Comparison of ENCODE assay signal across 11 mouse cellular contexts in genomic region chr17:27561809-27562526, GRCm38 (mm10). TPM values are rescaled to one million over a fixed set of nuclear protein-coding genes. Genes with fewer than 3 reads are reported as not detected.
A peak's percentile ranks its signal among the peaks of the same experiment; 100 is the strongest.
DNase-seq lines count a peak whose midpoint lies in the region; ATAC-seq and TF ChIP-seq lines count a peak whose summit lies in the region.
"Had no signal": no experiment of that assay in that cellular context is flagged by ENCODE, and none has a peak within 500 bp of the region (broad histone marks: within the 10 kb centered on the region; RNA-seq: fewer than 3 reads in every experiment).

No protein-coding gene starts in this region.

- TF ChIP-seq CTCF in embryonic fibroblast, embryonic 13.5 days (IDR thresholded peaks at IDR 0.05; ENCODE audit: borderline replicate concordance, insufficient read depth, low read length), result no peak

- no peak for TF ChIP-seq POLR2A in embryonic fibroblast, embryonic 13.5 days (IDR thresholded peaks at IDR 0.05; ENCODE audit: low read depth, low read length)

- DNase-seq in heart, postnatal 4 days, result no peak
- peak; percentile 80 for DNase-seq in urinary bladder, postnatal 14 days (ENCODE audit: low spot score)
- no peak for DNase-seq in urinary bladder, adult 2 months (ENCODE audit: low spot score)
- peak; percentile 66 to 69 for DNase-seq in urinary bladder, postnatal 36 days (ENCODE audit: low spot score in 2 of 2)
- DNase-seq in spleen, postnatal 4 days (ENCODE audit: low spot score in 2 of 2), result no peak
- DNase-seq: thymus, adult 2 months had no signal

- peaks cover 60% of the 10 kb centered on the region for H3K4me1 ChIP-seq in heart, embryonic 13.5 days
- H3K4me1 ChIP-seq in embryonic fibroblast, embryonic 13.5 days (ENCODE audit: control insufficient read depth, insufficient read depth, low read length), result peaks cover 23% of the 10 kb centered on the region; the same call in 1 of the 2 replicates

- H3K9ac ChIP-seq in heart, embryonic 13.5 days, result peak overlapping the region; percentile 50

- H3K9me3 ChIP-seq in heart, embryonic 13.5 days, result no peaks in the 10 kb centered on the region

- peaks cover 26% of the 10 kb centered on the region for H3K36me3 ChIP-seq in heart, embryonic 13.5 days

- no peak overlapping the region for H3K4me2 ChIP-seq in heart, embryonic 13.5 days

- ATAC-seq in heart, embryonic 13.5 days (ENCODE audit: extremely low read depth, insufficient number of reproducible peaks, low FRiP score, low TSS enrichment), result no peak
- ATAC-seq in erythroblast, adult 5-6 weeks (replicated peaks; ENCODE audit: low FRiP score, poor library complexity, severe bottlenecking), result no peak
- ATAC-seq: activated CD4-positive, CD25-positive, alpha-beta regulatory T cell, adult 4 months had no signal

- 41% methylated on average over 10 of the region's 11 CpGs for WGBS in heart, embryonic 13.5 days

- H3K27ac ChIP-seq in heart, embryonic 13.5 days (replicated peaks), result 0 out of 2 replicates have a peak overlapping the region, but pooled peaks have one; percentile 0
- peak overlapping the region; percentile 88 for H3K27ac ChIP-seq in embryonic fibroblast, embryonic 13.5 days (ENCODE audit: insufficient read depth, low read length)

- no peaks in the 10 kb centered on the region for H3K27me3 ChIP-seq in heart, embryonic 13.5 days (replicated peaks)

- no peak overlapping the region for H3K4me3 ChIP-seq in heart, embryonic 13.5 days
- no peak overlapping the region for H3K4me3 ChIP-seq in embryonic fibroblast, embryonic 13.5 days (ENCODE audit: insufficient read depth, low read length)
- H3K4me3 ChIP-seq: erythroblast, embryonic 14.5 days had no signal

RNA-seq across cellular contexts. Expression of gene AI413582, which starts 3.6 kb away (rescaled TPM):
- 16.0 and 18.3 TPM in 2 replicates for polyA plus RNA-seq in heart, embryonic 13.5 days (2015; fragmentation: Nextera tagmentation; extraction: Ambion mirVana)
- 1 to 10 TPM; 8.7 to 8.8 TPM for total RNA-seq in heart, postnatal 4 days (2021)
- 34.8 and 48.7 TPM in 2 replicates for polyA plus RNA-seq in urinary bladder, adult 2 months (2012; rRNA removed)
- 15.6 and 30.9 TPM in 2 replicates for polyA plus RNA-seq in embryonic fibroblast, embryonic 13.5 days (2011; ENCODE audit: insufficient read length, low read depth, missing spikeins)
- 14.0 and 15.4 TPM in 2 replicates for total RNA-seq in erythroblast, adult 5-6 weeks (2015; ENCODE audit: low replicate concordance)
- total RNA-seq in erythroblast, adult 5-6 weeks (2017; ENCODE audit: low replicate concordance), result 4.5 and 5.9 TPM in 2 replicates

RNA-seq across cellular contexts. Expression of gene Hmga1, which starts 5.7 kb away (rescaled TPM):
- 153 and 160 TPM in 2 replicates for polyA plus RNA-seq in heart, embryonic 13.5 days (2015; fragmentation: Nextera tagmentation; extraction: Ambion mirVana)
- 10 to 100 TPM; 54.8 to 59.1 TPM for total RNA-seq in heart, postnatal 4 days (2021)
- 55.1 and 65.1 TPM in 2 replicates for polyA plus RNA-seq in urinary bladder, adult 2 months (2012; rRNA removed)
- 207 and 393 TPM in 2 replicates for polyA plus RNA-seq in embryonic fibroblast, embryonic 13.5 days (2011; ENCODE audit: insufficient read length, low read depth, missing spikeins)
- 63.4 and 75.7 TPM in 2 replicates for total RNA-seq in erythroblast, adult 5-6 weeks (2015; ENCODE audit: low replicate concordance)
- 14.4 and 29.6 TPM in 2 replicates for total RNA-seq in erythroblast, adult 5-6 weeks (2017; ENCODE audit: low replicate concordance)

RNA-seq across cellular contexts. Expression of gene Grm4, which starts 40.8 kb away (rescaled TPM):
- 0.03 and 0.08 TPM in 2 replicates for polyA plus RNA-seq in heart, embryonic 13.5 days (2015; fragmentation: Nextera tagmentation; extraction: Ambion mirVana)
- total RNA-seq in heart, postnatal 4 days (2021), result under 1 TPM in 1 of 2 experiments, not detected in 1; 0.07 TPM
- polyA plus RNA-seq in urinary bladder, adult 2 months (2012; rRNA removed), result 0.12 and 0.35 TPM in 2 replicates
- polyA plus RNA-seq in embryonic fibroblast, embryonic 13.5 days (2011; ENCODE audit: insufficient read length, low read depth, missing spikeins), result not detected in 2 replicates
- not detected in 2 replicates for total RNA-seq in erythroblast, adult 5-6 weeks (2015; ENCODE audit: low replicate concordance)
- not detected in 2 replicates for total RNA-seq in erythroblast, adult 5-6 weeks (2017; ENCODE audit: low replicate concordance)
- polyA plus RNA-seq: erythroblast, embryonic 14.5 days had no signal

Comparison
In these comparisons a context has a peak if more than half of its experiments do, and no peak if none do; other contexts are left out.
1. DNase-seq: peak in urinary bladder, postnatal 14 days (single experiment) and urinary bladder, postnatal 36 days (2 of 2); none in heart, postnatal 4 days (single experiment), urinary bladder, adult 2 months (single experiment) and spleen, postnatal 4 days (0 of 2).